Mouse (Mus musculus): ENCODE measurements around the gene Sec23b. TPM values are rescaled to one million over a fixed set of nuclear protein-coding genes. Genes with fewer than 3 reads are reported as not detected.

Gene Sec23b
- polyA plus RNA-seq, 1 experiment from 2014 or later: 124 TPM

Small RNA genes within 50 kb of the gene (microRNA-seq; reads per million reads assigned to microRNA genes)
- not detected for gene Gm24823

Other genes with a start within 250 kb of the Sec23b start
- 0.29 TPM in 1 of 2 replicates, not detected in the other for gene Ovol2, start 224.1 kb upstream of the Sec23b start, polyA plus RNA-seq (2014; fragmentation: Nextera tagmentation; extraction: Ambion mirVana)
- gene Kat14, start 187.2 kb upstream of the Sec23b start, polyA plus RNA-seq (2014; fragmentation: Nextera tagmentation; extraction: Ambion mirVana): 31.1 and 36.8 TPM in 2 replicates
- 1.4 TPM in 1 of 2 replicates, not detected in the other for gene Pet117, start 187.2 kb upstream of the Sec23b start, polyA plus RNA-seq (2014; fragmentation: Nextera tagmentation; extraction: Ambion mirVana)
- gene Dzank1, start 28.8 kb upstream of the Sec23b start, polyA plus RNA-seq (2014; fragmentation: Nextera tagmentation; extraction: Ambion mirVana): 3.0 and 3.4 TPM in 2 replicates
- 30.3 and 33.2 TPM in 2 replicates for gene Polr3f, start 28.5 kb upstream of the Sec23b start, polyA plus RNA-seq (2014; fragmentation: Nextera tagmentation; extraction: Ambion mirVana)
- gene Rbbp9, start 5.4 kb upstream of the Sec23b start, polyA plus RNA-seq (2014; fragmentation: Nextera tagmentation; extraction: Ambion mirVana): 75.9 and 78.0 TPM in 2 replicates
- gene Smim26, start 37.8 kb downstream of the Sec23b start, polyA plus RNA-seq (2014; fragmentation: Nextera tagmentation; extraction: Ambion mirVana): 42.7 and 44.5 TPM in 2 replicates
- 36.4 and 40.1 TPM in 2 replicates for gene Dtd1, start 43.7 kb downstream of the Sec23b start, polyA plus RNA-seq (2014; fragmentation: Nextera tagmentation; extraction: Ambion mirVana)